Mouse (Mus musculus): ENCODE results near the gene Olfr1310.
"Not testable (repeated sequence)": the region's sequence is repeated elsewhere in the genome, so short reads cannot be mapped to it uniquely, and the experiment has no call there.

The Olfr1310 gene

DNA sequence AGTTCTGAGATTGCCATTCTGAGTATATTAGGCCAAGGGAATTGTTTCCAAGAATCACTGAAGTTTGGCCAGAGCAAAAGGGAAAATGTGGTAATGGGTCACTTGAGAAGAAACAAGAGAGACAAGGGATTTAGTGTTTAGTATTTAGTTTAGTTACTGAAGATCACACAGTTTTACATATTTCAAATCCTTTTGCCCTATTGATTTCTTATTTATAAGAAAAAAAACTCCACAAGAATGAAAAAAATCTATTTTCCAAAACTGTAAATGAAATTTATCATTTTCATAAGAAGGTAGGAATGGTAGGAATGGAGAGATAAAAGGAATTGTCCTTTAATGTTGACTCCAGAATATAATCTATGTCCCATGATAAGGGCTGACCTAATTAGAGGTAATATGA is at the start of gene Olfr1310:
TSS of gene Olfr1310 (minus strand) at position 101 of the 400 bp plus-strand sequence.
- no peak for DNase-seq (ENCODE audit: low read depth, low spot score)

DNA sequence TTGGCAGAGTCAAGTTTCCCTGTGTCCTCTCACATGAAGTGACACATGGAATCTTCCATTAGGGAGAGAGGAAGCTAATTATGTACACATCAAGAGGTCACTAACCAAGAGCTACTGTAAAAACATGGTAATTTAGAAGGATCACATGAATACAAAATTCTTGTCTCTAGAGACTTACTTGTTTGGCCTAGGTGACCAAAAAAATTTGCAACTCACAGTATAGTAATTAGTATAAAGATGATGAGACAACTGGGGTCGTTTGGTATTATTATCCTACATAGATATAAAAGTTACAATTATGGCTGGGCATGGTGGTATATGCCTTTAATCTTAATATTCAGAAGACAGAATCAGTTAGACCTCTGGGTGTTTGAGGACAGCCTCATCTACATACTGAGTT is 37.6 kb upstream of the Olfr1310 start, which contains the start of gene Olfr1312:
TSS of gene Olfr1312 (minus strand) at position 101 of the 400 bp plus-strand sequence.
- no peak for DNase-seq (ENCODE audit: low read depth, low spot score)

DNA sequence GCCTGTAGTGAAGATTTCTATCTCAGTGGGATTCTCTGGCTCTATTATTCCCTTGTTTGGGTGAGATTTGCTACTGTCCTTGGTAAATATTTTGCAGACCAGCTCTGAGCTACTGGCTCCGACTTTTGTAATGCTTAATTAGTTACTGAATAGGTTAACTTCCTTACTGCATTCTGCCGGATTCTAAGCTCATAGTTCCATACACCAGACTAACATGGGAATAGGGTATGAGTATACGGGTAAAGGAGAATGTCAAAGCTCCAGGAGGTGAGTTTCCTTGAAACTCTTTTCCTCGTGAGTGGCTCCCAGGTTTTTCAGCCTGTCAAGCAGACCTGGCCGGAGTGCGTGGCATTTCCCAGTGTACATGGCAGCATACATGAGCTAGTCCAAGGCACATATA is 14.5 kb upstream of the Olfr1310 start:
- DNase-seq (ENCODE audit: low read depth, low spot score), result not testable (repeated sequence)

DNA sequence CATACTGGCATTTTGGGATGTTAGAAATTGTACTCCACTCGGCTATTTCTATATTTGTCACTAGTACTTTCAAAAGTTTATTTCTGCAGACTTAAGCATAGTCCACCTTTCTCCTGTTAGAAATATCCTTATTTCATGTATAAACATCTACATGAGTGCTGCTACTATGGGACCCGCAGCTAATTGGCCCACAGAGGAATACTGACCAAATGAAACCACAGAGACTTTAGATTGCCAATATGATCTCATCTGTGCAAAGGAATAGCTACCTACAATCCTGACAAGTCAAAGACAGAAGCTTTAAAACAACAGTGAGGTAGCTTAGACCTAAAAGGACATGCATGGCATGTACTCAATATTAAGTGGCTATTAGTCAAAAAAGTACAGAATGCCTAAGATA is 11.8 kb upstream of the Olfr1310 start, which contains the start of gene Olfr1311:
TSS of gene Olfr1311 (minus strand) at position 101 of the 400 bp plus-strand sequence.
- no peak for DNase-seq (ENCODE audit: low read depth, low spot score)

DNA sequence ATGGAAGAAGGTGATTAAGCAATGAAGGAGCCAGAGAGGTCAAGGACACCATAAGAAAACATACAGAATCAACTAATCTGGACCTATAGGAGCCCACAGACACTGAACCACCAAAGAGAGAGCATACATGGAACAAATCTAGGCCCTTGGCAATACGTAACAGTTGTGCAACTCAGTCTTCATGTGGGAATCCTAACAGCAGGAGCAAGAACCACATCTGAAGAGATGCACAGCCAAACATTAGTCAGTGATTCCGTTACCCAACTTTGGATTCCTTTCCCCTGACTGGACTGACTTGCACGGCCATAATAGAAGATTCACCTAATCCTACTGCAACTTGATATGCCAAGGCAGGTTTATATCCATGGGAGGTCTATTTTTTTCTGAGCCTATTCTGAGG is 2.4 kb upstream of the Olfr1310 start:
- no peak for DNase-seq (ENCODE audit: low read depth, low spot score)

DNA sequence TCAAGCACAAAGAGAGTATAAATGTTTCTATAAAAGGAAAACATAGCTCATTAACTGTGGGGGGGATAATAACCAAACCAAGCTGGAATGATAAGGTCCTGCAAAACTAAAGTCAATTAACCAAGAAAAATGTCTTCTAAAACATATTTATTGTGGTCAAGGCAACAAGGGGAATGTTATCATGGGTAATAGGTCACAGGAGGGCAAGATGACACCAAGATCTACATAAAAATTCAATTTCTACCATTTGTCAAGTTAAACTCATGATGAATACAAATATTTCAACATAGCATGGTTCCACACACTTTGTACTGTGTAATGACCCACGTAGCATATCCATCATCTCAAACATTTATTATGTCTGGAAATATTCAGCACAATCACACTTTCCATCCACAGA is 22.3 kb downstream of the Olfr1310 start, which contains the start of gene Olfr1309:
TSS of gene Olfr1309 (minus strand) at position 101 of the 400 bp plus-strand sequence.
- no peak for DNase-seq (ENCODE audit: low read depth, low spot score)

DNA sequence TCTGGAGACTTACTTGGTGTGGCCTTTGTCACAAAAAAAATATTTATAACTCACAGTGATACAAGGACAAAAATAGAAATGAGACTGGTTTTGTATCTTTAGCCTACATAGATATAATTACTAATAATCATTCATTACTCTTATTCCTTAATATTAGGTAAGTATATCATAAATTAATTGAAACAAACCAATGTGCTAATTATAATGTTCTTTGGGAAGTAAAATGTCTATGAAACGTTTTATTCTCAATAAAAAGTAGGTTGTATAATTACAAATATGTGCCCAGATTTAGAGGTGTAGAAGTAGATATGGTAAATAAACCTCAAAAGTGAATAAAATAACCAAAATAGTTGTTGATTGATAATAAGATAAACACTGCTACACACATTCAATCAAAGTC is 47.7 kb downstream of the Olfr1310 start, which contains the start of gene Olfr1308:
TSS of gene Olfr1308 (minus strand) at position 101 of the 400 bp plus-strand sequence.
- DNase-seq (ENCODE audit: low read depth, low spot score), result no peak

Measured in CD4-positive, CD25-positive, alpha-beta regulatory T cell, adult 2 months (primary cell).